Mouse (Mus musculus) gastrocnemius, postnatal 25 days (tissue): ENCODE measurements around the gene Kcng3. TPM values are rescaled to one million over a fixed set of nuclear protein-coding genes. Genes with fewer than 3 reads are reported as not detected.

Experiments used
- DNase-seq: peaks from one replicate; pipeline ENCODE4 v3.0.0; 2022
- total RNA-seq, 2 experiments: library from RNA; stranded (reverse); gene quantifications; 1 replicate in 1 of 2; 2 replicates in 1 of 2; pipeline ENCODE4 v1.2.3; 2021

Kcng3 gene
- total RNA-seq, 2 experiments from 2014 or later = not detected

- no peak for DNase-seq
Observed at GRCm38 (mm10) chr17:83554997-83555396, 76.7 kb downstream of the Kcng3 start.

DNA sequence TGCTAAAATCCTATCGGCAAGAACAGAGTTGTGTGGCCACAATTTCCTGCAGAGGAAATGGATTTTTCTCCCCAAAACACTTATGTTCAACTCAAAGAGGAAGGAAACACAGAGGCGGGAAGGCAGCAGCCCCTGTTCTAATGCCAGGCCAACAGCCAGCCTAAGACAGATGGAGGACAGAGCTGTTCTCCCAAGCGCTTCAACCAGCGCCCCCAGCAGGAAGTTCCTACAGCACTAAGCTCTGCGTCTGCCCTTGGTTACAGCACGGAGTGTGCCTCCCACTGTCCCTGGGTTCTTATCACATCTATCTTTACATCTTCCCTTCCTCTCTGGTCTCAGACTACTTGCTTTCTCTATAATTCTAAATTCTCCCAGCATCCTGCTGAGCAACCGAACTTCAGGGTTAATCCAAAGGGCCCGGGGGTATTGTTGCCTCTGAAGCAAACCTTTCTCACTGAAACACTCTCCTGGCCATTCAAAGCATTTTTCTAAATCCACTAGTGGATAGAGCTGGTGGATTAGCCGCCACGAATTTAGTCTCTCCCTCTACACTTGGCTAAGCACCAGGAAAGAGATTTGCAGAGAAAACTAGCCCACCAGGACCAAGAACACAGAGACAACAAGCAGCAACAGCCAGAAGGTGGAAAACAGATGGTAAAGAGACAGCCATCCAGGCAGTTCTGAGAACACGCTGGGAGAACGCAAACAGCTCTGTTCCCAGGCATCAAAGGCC, 83.0 kb downstream of the Kcng3 start:
- no peak for DNase-seq

- no peak for DNase-seq
Observed at GRCm38 (mm10) chr17:83547145-83547544, 84.5 kb downstream of the Kcng3 start.

GRCm38 (mm10) chr17:83545756-83546742, 85.6 kb downstream of the Kcng3 start:
- no peak for DNase-seq

GRCm38 (mm10) chr17:83545259-83545658, 86.4 kb downstream of the Kcng3 start:
- no peak for DNase-seq

- no peak for DNase-seq
Observed at GRCm38 (mm10) chr17:83542424-83542823, 89.3 kb downstream of the Kcng3 start.

- no peak for DNase-seq
Observed at GRCm38 (mm10) chr17:83539262-83540037, 92.2 kb downstream of the Kcng3 start.

- DNase-seq = no peak
Observed at GRCm38 (mm10) chr17:83538694-83539093, 93.0 kb downstream of the Kcng3 start.

DNA sequence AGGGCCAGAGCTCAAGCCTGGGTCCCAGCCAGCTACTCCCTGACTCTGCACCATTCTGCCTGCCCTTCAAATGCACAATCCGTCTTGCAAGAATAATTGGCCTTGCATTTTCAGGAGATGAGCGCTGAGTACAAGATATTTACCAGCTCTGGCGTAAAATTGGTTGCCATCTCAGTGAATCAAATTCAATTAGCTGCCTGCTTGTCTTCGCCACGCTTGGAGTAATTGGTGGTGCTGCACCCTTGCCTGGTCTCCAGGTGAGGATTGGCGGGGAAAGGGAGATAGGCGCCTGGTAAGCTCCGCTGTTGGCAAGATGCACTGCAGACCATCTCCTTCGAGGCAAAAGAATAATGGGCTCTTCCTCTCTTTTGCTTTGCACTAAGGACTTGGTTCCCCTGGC, 93.6 kb downstream of the Kcng3 start:
- DNase-seq = no peak

Other genes starting within 250 kb of the Kcng3 start
- gene Cox7a2l, start 114.6 kb downstream of the Kcng3 start, total RNA-seq = 100 to 1,000 TPM; 134 to 151 TPM
- 1 to 10 TPM; 8.8 to 8.9 TPM for gene Mta3, start 74.3 kb upstream of the Kcng3 start, total RNA-seq
- gene Haao, start 216.1 kb upstream of the Kcng3 start, total RNA-seq = not detected